Mouse (Mus musculus) cerebellum, adult 9-10 months (tissue): ENCODE measurements around the gene Sap25.

Source experiments
- DNase-seq: peaks from one replicate; pipeline ENCODE4 v3.0.0; 2022

Gene Sap25

DNA sequence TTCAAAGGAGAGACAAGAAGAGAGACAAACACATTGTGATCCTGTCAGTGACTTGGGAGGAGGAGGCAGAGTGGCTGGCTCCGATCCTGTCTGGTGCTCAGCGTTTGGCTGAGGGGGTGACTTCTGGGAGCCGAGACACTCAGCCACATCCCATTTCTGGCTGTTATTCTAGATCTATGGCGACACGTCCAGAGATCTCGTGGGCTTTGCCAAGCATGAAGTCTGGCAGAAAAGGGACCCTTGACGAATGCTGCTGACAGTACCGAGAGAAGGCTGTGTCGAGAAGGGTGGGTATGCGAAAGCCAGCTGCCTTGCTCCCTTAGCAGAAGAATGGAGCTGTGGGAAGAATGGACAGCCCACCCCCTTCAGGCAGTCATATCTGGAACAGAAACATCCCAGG is 27.8 kb downstream of the Sap25 start:
- no peak for DNase-seq

DNA sequence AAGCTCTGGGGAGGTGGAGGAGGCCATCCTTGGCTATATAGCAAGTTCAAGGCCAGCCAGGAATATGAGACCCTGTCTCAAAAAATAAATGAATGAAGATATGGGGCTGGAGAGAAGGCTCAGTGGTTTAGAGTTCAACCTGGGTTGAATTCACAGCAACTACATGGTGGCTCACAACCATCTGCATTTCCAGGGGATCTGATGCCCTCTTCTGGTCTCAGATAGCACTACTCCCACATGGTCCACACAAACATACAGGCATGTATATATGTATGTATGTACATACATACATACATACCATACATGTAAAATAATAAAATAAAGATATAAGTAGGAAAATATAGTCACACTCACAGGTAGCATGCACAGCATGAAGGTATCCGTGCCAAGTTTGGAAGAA is 29.1 kb downstream of the Sap25 start:
- DNase-seq, result no peak

DNA sequence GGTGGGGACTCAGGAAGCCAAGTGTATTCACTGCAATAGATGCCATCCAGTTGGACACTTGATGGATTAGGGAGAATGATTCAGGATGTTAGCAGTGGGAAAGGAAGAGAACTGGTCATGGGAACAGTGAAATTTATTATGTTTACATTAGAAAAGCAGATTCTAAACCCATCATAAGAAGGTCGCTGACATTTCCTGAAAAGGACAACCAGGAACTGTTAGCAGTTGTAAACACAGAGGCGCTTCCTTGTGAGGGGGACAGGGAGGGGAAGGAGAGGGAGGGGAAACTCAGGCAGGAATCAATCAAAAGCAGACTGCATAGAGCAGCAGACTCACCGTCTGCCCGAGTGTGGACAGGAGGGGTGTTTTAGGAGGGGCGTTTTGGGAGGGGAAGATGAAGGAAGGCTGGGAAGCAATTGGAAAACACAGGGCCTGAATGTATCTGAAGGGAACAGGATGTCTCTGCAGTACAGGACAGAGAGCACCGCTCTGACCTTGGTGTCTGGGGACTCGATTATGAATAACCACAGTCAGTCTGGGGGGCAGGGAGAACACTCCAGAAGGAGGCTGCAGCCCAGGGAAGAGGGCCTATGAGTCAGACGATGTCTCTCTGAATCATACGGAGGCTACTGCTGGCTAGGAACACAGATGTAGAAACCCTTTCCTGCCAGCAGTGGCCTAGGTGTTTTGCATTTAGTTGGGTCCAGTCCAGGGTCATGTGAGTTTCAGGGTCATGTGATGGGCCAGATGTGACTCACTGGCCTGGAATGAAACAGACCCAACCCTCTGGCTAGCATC is 30.5 kb downstream of the Sap25 start:
- DNase-seq, result no peak

DNA sequence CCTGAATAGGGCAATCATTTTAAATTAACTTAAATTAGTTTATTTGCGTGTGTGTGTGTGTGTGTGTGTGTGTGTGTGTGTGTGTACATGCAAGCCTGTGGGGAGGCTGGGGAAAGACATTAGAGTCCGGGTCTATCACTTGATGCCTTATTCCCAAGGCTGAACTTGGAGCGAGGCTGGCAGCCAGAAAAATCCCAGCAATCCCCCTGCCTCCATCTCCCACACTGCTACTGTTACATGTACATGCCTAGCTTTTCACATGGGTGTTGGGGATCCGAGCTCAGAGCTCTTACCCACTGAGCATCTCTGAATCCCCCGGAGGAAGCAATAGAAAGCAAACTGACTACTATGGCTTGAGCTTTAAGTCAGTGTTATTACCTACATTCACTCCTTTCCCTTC is 31.2 kb downstream of the Sap25 start:
- DNase-seq, result no peak

DNA sequence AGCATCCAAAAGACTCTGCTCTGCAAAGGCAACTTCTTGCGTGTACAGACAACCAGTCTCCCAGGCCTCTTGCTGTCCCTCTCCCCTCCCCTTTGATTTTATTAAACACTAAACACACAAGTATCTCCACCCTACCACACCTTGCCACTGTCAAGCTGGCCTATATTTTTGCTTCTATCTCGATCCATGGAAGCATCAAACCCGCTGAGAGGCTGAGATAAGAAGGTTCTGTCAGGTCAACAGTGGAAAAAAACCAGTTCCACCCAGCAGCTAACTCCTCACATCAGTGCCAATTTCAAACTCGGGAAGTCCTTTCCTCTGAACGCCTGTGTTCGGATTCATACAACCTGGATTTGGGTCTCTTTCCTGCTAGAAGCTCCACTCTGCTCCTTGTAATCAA is 31.9 kb downstream of the Sap25 start:
- no peak for DNase-seq

GRCm38 (mm10) chr5:137674786-137675185 is 33.7 kb downstream of the Sap25 start:
- no peak for DNase-seq

DNA sequence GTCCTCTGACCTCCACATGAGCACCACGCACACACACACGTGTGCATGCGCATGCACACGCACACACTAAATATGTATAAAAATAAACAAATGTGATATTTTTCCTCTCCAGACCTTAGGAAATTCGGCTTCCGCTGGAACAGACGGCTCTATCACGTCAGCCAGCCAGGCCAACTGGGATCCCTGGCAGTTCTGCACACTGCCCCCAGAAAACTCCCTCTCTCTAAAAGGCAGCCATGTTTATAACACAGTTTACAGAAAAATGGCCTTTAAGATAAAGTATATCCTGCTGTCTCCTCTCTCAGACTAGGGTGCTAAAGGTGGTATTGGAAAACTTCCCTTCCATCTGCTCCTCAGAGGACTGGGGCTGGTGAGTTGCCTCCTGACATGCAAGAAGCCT is 36.7 kb downstream of the Sap25 start:
- DNase-seq, result no peak

GRCm38 (mm10) chr5:137678736-137679135 is 37.6 kb downstream of the Sap25 start:
- DNase-seq, result no peak

DNA sequence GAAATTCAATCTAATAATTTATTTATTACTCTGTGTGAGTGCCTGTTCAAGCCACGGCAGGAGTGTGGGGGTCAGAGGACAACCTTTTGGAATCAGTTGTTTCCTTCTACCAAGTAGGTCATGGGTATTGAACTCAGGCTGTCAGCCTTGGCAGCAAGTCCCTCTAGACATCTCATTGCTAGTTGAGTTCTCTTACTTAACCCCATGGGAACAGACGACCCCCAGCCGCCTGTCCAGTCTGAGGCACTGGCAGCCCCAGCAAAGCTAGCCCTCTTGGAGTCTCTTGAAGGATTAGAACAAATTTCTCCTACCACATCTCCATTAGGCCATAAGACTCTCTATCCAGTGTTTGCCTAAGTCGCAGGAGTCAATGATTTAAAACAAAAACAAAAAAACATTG is 38.6 kb downstream of the Sap25 start:
- no peak for DNase-seq

DNA sequence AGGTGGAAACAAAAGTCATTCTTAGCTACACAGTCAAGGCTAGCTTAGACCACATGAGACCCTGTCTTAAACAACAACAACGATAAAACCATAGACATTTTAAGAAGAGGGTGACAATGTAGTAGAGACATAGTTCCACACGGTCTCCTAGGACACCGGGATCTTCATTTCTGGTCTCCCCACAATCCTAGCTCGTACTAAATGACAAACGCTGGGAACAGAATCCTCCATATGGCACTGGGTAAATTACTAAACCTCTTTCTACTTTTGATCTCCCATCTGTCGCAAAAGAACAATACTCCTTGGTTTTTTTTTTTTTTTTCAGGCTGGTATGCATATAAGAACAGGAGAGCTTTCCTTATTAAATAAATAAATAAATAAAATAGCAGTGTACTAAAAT is 41.4 kb downstream of the Sap25 start:
- no peak for DNase-seq

DNA sequence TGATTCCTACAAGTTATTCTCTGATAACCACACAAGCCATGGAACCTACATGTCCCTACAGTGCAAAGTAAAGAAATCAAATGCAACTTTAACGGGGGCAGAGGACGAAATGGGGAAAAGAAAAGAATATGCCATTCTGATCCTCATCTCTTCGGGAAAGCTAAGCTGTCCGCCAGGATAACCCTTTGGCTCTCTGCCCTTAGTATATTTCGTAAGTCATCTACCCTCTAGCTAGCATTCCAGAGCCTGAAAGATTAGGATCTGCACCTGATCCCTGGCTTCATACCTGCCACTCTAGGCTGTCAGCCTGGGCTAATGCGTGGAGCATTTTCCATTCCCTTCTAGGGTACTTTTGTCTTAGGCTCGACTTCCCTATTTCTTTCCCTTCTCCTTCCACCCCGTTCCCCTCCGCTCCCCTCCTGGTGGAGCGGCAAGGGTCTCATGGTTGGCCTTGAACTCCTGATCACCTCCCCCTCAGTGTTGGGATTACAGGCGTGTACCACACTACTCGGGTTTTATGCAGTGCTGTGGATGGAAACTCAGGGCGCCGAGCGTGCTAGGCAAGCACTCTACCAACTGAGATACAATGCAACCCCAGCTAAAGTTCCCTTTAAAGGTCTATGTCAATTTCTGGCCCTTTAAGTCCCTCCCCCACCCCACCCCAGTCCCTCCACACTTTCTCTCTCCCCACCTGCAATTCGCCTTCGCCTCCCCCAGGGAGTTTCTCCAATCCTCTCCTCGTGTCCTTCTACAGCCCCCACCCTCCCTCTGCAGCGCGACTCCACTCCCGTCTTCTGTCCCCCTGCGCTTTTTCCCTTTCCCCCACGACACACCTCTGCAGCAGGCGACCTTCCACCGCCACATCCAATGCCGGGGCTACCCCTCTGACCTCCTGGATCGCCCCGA is 42.5 kb downstream of the Sap25 start:
- DNase-seq, result no peak

- DNase-seq, result peak; percentile 100
Measured at GRCm38 (mm10) chr5:137684294-137685123, 43.4 kb downstream of the Sap25 start, which contains the start of gene Agfg2. TSS of gene Agfg2 (minus strand) at chr5:137684726.

GRCm38 (mm10) chr5:137685653-137686052 is 44.5 kb downstream of the Sap25 start:
- no peak for DNase-seq

GRCm38 (mm10) chr5:137686127-137686790 is 45.1 kb downstream of the Sap25 start:
- DNase-seq, result no peak

DNA sequence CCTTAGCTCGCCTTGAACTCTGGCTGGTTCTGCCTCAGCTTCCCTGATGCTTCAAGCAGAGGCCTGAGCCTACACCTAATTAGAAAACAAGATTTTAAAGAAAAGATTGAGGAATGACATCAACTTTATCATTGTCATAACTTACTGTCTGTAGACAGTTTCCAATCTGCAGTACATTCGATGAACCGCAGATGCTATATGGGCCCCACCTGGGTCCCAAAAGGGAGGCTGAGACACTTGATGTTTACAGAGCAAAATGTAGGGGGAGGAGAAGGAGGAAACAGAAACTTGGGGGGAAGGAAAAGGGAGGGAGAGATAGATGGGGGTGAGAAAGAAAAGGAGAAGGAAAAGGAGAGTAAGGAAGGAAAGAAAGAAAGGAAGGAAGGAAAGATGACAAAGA is 48.8 kb downstream of the Sap25 start:
- no peak for DNase-seq

DNA sequence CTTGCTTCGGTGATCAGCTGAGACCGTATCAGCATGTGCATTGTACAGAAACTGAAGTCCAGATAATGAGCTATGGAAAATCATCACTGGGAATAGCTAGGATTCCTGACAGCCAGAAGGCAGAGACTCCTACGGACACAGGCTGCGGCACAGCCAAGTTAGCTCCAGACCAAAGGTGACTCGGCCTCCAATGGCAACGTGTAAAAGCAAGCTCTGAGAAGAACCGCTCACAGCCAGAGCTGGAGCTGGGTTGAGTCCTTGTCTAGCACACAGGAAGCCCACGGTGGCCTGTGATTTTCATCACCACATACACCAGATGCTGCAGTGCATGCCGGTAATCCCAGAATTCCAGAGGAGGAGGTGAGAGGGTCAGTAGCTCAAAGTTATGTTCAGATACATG is 49.4 kb downstream of the Sap25 start:
- DNase-seq, result no peak

DNA sequence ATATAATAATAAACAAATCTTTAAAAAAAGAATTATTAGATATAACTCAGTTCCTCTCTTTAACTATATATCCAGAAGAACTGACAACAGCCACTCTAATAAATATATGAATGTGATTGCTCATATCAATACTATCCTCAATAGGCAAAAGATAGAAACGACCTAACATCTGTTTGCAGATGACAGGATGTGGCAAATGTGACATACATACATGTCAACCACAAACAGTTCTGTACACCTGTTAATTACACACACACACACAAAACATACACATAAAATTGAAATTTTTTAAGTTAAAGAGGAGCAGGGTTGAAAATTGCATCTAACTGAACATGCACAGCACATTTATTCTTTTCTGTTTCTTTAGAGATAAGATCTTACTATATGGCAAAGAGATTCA is 50.7 kb downstream of the Sap25 start:
- no peak for DNase-seq
